Mouse (Mus musculus): ENCODE results near the gene Gm438.
"Not testable (repeated sequence)": the region's sequence is repeated elsewhere in the genome, so short reads cannot be mapped to it uniquely, and the experiment has no call there.

Gm438 gene

GRCm38 (mm10) chr4:144786483-144786882 lies at the start of gene Gm438:
Gm438 (minus strand) TSS chr4:144786583.
- DNase-seq: no peak

DNA sequence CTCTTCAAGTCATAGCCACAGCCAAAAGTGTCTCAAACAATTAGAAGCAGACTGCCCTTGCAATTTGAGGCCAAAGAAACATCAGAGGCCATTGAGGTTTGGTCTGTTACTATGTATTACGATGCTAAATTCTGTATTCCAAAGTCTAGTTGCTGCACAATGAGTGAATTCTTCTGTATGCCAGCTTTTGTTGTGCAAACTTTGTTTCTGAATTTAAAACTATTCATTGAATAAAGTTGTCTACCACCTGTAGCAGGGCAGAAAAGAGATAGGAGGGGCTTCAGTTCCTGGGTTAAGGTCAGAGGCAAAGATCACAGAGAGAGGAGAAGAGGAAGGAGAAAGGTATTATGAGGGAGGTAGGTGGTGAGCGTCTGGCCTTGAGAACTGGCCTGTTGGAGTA lies 38.3 kb upstream of the Gm438 start:
- no peak for DNase-seq

DNA sequence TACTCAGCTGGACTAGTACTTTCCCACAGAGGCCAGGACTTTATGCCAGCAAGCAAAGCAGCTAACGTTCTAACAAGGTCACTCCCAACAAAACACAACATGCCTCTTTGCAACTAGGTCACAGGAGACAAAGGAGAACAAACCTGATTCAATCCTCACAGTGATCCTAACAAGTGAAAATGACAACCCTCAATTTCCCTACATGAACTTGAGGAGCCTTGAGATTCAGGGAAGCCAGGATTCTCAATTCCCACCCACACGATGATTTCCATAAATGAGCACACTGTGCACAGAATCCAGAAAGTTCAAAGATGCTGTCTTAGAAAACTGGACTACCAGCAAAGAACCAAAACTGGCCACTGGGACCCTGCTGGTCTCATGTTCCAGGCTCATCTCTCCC lies 37.6 kb upstream of the Gm438 start:
- DNase-seq: no peak

DNA sequence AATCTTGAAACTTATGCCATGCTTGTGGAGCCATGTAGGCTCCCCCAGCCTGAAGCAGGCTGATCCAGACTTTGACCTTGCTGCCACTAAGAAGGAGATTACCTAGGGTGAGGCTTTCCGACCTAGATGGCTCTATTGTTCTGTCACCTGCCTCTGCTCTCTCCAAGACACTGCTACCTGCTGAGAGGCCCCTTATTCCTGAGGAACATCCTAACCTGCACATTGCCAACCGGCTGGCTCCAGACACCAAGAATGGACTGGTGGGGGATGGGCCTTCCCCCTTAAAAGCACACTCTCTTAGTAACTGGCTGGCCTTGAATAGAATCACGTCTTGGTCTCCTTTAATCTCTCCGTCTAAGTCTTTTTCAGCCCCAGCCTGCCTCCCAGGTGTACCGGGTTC lies 20.8 kb upstream of the Gm438 start:
- not testable (repeated sequence) for DNase-seq

DNA sequence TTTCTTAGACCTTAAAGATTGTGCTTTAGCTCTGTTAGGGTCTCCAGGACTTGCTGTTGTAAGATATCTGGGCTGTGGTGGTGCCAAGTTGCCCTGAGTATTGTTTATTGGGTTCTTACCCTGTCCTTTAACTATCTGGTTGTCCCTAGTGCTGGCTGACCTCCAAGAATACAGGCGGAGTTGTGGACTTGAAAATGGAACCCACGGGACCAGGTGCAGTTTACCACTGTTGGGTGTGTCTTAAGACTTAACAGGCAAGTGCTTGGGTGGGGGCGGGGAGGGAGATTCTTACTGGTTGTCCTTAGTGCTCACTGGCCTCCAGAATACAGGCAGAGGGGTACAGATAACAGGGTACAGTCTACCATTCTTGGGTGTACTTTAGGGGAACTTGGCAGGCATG lies 17.2 kb upstream of the Gm438 start:
- no peak for DNase-seq

GRCm38 (mm10) chr4:144790141-144790540 lies 3.8 kb upstream of the Gm438 start:
- no peak for DNase-seq

DNA sequence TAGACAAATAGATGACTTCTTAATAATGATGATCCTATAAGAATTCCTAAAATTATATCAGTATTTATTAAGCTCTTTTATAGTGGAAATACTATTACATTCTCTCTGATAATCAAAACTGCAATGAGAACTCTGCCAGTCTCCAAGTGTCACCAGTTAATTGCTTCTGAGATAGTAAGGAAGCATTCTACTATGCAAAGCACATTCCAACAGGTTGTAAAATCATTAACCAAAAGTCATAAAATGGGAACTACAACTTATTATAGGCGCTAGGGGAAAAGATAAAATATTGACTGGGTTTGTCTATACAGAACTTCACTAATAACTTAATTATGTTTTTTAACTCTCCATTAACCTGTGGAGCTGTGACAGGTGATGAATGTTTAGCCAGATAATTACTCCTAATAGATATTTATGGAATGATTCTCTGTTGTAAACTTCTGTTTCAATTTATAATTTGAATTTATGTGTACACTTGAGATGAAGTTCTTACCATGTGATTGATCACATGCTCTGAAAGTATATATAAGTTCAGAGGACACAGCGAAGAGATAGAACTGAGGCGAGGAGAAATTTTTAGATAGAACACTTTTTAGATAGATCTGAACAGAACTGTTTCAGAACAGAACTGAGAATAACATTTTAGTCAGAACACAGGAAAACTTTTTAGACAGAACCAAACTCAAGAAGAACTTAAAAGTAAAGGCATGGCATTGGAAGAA lies 3.7 kb downstream of the Gm438 start:
- no peak for DNase-seq

DNA sequence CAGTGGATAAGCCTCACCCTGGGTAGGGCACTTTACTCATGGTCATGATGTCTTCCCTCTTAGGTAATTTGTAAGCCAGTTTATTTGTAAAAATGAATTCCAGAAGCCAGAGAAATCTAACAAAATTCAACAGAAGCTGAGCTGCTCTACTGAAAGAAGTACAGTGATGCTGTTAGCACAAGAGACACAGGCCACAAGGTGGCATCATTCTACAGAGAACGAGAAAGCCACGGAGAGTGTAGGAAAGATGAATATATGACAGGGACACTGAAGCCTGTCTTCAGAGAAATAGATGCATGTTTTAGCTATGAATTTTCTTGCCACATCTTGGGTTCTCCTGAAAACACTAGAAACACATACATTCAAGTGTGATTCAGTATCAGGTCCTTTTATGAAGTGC lies 20.7 kb downstream of the Gm438 start:
- peak; percentile 80 for DNase-seq

DNA sequence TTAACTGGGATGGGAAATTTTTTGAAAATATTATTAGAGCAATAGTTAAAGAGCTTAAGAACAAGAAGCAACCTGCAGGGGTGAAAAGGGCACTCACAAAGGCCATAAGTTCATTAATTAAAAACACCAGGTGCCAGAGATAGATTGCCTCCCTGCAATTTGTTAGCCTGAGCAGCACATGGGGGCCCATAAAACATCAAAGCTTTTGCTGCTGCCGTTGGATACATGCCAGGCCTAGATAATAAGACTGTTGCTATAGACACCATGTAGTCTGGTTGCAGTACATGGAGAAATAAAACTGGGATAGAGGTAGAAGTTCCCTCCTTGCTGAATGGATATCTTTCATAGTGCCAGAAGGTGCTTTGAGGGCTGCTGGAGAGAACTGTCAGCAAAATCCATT lies 37.2 kb downstream of the Gm438 start:
- peak; percentile 3 to 5 for DNase-seq

All from cerebellum, postnatal 10 days (tissue).